Mouse (Mus musculus): ENCODE results near the gene Pip5k1c. TPM values are rescaled to one million over a fixed set of nuclear protein-coding genes. Genes with fewer than 3 reads are reported as not detected.
A peak's percentile ranks its signal among the peaks of the same experiment; 100 is the strongest.

The Pip5k1c gene
- total RNA-seq, 4 experiments from 2014 or later, result 42.6 to 61.1 (median 53.3) TPM

GRCm38 (mm10) chr10:81323791-81324530 lies 31.2 kb downstream of the Pip5k1c start:
- no peak for DNase-seq

GRCm38 (mm10) chr10:81325176-81325575 lies 32.4 kb downstream of the Pip5k1c start:
- DNase-seq, result no peak

GRCm38 (mm10) chr10:81325781-81326180 lies 33.0 kb downstream of the Pip5k1c start:
- no peak for DNase-seq

GRCm38 (mm10) chr10:81326858-81327257 lies 34.1 kb downstream of the Pip5k1c start:
- DNase-seq, result no peak

- no peak for DNase-seq
These were observed 35.2 kb downstream of the Pip5k1c start for GRCm38 (mm10) chr10:81327959-81328358.

- peak; percentile 93 for DNase-seq
These were observed 35.6 kb downstream of the Pip5k1c start, which contains the start of gene Tbxa2r for GRCm38 (mm10) chr10:81328386-81328785. Gene Tbxa2r (plus strand): TSS chr10:81328731.

GRCm38 (mm10) chr10:81329194-81329975 lies 36.6 kb downstream of the Pip5k1c start:
- DNase-seq, result no peak

- DNase-seq, result no peak
These were observed 37.2 kb downstream of the Pip5k1c start for GRCm38 (mm10) chr10:81330007-81330406.

GRCm38 (mm10) chr10:81332277-81332676 lies 39.5 kb downstream of the Pip5k1c start:
- no peak for DNase-seq

GRCm38 (mm10) chr10:81334324-81334723 lies 41.6 kb downstream of the Pip5k1c start:
- no peak for DNase-seq

GRCm38 (mm10) chr10:81335393-81336340 lies 42.9 kb downstream of the Pip5k1c start:
- no peak for DNase-seq

GRCm38 (mm10) chr10:81336558-81336957 lies 43.8 kb downstream of the Pip5k1c start:
- no peak for DNase-seq

GRCm38 (mm10) chr10:81340551-81341332 lies 48.0 kb downstream of the Pip5k1c start:
- no peak for DNase-seq

- DNase-seq, result no peak
These were observed 48.7 kb downstream of the Pip5k1c start for GRCm38 (mm10) chr10:81341333-81341949.

GRCm38 (mm10) chr10:81342686-81343505 lies 50.1 kb downstream of the Pip5k1c start, which contains the start of gene Gipc3:
Gene Gipc3 (minus strand): TSS chr10:81343266.
- no peak for DNase-seq

GRCm38 (mm10) chr10:81344421-81345161 lies 51.8 kb downstream of the Pip5k1c start:
- no peak for DNase-seq

- no peak for DNase-seq
These were observed 52.4 kb downstream of the Pip5k1c start for GRCm38 (mm10) chr10:81345162-81345534.

GRCm38 (mm10) chr10:81346453-81347067 lies 53.8 kb downstream of the Pip5k1c start:
- peak; percentile 80 for DNase-seq

GRCm38 (mm10) chr10:81349146-81349545 lies 56.4 kb downstream of the Pip5k1c start:
- no peak for DNase-seq

Data from adrenal gland, adult 8-10 months (tissue).